Mouse (Mus musculus) left cerebral cortex, postnatal 14 days (tissue): ENCODE data around the gene Ly86. TPM values are rescaled to one million over a fixed set of nuclear protein-coding genes. Genes with fewer than 3 reads are reported as not detected.
A peak's percentile ranks its signal among the peaks of the same experiment; 100 is the strongest.

Source experiments
- DNase-seq, 2 experiments: peaks; one replicate each; pipeline ENCODE4 v3.0.0; 2021 to 2022; ENCODE audit warnings: low spot score in 2 of 2, mixed read lengths in 1 of 2
- intact Hi-C: fragments of 180-260 bp; cut with DNase I; formaldehyde crosslinking; loops from one replicate; pipeline ENCODE4 v1.15.1; 2025
- total RNA-seq, 2 experiments: library from RNA; stranded (reverse); gene quantifications; 2 replicates each; pipeline ENCODE4 v1.2.3; 2021

Ly86 gene
- total RNA-seq, 2 experiments from 2014 or later, result 8.0 to 9.0 TPM

DNA sequence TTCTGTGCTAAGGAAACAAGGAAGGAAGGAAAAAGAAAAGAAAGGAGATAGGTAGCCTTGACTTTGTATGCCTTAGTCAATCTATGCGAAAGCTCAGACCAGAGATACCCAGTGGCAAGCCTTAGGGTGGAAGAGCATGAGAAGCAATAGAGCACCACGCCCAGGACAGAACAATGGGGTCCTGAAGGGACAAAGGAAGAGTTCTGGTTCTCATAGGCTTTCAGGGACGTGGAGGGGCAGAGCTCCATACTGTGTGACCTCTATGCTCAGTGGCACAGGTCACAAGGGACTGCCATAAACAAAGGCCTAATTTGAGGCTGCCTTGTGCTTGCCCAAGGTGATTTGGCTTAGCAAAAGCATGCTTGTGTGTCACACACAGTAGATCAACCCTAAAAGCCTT, 80.4 kb downstream of the Ly86 start:
- intact Hi-C loops, result no loop called here

DNA sequence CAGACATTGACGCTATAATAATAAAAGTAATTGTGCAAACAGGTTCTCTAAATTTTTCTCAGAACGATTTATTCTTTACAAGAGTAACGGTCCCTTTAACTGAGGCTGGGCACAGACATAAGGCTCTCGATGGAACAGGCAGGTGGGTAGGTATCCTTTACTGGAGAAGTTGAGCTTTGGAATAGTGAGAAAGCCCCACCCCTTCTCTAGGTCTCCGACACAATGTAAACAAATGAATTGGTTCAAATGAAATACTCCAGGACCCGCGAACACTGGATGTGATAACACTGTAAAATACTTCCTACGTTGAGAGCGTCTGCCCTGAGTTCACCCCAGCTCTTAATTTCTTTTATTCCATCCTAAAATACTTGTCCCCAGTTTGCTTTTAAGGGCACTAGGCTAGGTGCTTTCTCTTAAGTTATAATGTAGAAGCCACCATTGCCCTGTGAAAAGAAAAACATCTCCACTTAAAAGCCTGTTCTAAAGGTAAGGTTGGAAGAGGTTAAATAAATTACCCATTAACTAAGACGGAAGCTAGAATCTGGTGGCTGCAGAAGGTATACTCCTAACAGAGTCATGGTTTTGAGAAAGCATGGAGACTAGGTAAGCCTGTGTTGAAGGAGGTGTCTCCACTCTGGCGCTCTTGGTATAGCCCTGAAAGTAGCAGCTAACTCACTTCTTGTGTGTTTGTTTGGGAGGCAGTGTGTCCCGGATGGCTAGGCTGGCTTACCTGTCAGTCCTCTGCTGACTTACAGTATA, 81.7 kb downstream of the Ly86 start:
- intact Hi-C loops, result no loop called here
- no peak for DNase-seq

More for the DNA sequence above, 80.4 kb downstream of the Ly86 start:
- DNase-seq, result no peak

DNA sequence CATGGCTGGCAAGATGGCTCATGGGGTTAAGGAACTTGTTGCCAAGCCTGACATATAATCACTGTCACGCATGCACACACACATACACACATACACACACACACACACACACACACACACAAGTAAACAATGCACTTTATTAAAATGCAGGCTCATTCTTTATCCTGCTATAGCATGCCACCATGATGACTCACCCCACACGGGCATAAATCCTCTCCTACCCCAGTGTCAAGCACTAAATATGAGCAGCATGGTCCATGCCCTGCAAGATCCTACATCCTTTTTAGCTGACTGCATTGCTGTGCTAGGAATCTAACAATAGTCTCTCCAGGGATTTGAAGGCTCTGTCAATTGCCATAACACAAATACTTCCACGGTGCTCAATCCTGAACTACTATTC, 83.5 kb downstream of the Ly86 start:
- no peak for DNase-seq
- intact Hi-C loops, result no loop called here

DNA sequence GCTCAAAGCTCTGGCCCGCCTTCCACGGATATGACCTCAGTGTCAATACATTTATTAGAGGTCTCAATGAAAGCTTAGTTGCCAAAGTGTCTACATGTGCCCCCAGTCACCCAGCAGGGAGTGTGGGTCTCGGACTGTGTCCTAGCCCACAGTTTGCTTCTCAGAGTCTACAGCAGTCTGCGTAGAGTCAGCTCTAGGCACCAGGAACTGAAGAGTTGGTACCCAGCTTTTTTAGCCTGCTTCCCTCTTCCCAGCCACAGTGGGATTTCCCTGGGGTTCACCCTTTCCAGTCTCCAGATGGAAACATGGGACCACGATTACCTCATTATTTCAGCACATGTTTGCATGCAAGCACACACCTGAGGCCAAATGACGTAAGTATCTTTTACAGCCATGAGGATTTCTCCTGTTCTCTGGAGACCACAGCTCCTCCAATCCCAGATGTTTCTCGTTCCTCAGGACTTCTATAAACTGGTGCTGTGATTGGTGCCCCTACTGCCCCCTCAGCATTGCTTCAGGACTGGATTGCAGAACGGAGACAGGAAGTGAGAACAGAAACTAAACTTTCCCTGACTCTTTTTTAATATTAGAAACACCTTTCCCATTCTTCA, 84.8 kb downstream of the Ly86 start:
- intact Hi-C loops, result loop anchor here (10.0 kb wide), 1 partner anchor 605 kb away; the partner anchor contains the start of genes Cage1 and Riok1
- no peak for DNase-seq

DNA sequence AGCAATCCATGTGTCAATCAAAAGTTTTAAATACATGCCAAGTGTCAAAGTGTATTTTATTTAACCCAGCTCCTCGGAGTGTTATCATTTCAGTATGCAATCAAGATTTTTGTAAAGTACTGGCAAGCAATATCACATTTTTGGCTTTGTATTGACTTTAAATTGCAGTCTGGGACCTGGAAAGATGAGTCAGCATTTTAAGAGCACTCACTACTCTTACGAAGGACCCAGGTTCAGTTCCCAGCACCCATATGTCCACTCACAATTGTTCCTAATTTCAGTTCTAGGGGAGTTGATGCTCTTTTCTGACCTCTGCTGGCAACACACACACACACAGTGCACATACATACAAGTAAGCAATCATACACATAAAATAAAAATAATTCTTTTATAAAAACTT, 86.7 kb downstream of the Ly86 start:
- no peak for DNase-seq
- intact Hi-C loops, result loop anchor here (10.0 kb wide), 1 partner anchor 603 kb away; the partner anchor contains the start of genes Cage1 and Riok1

DNA sequence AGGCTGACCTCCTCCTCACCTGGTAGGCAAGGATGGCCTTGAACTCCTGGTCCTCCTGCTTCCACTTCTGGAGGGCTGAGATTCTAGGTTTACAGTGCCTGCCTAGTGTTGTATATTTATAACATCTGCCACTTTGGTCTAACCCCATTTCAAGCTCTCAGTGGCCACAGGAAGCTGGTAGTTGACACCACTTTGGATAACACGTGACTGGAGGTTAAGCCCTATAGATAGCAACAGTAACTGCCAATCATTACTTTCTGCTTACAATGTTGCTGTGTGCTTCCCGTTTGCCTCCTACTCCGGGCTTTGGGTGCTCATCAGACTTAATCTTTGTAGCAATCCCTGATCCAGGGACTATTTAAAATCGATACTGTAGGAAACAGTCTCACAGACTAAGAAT, 87.6 kb downstream of the Ly86 start:
- intact Hi-C loops, result loop anchor here (10.0 kb wide), 1 partner anchor 602 kb away; the partner anchor contains the start of genes Cage1 and Riok1
- DNase-seq, result no peak

DNA sequence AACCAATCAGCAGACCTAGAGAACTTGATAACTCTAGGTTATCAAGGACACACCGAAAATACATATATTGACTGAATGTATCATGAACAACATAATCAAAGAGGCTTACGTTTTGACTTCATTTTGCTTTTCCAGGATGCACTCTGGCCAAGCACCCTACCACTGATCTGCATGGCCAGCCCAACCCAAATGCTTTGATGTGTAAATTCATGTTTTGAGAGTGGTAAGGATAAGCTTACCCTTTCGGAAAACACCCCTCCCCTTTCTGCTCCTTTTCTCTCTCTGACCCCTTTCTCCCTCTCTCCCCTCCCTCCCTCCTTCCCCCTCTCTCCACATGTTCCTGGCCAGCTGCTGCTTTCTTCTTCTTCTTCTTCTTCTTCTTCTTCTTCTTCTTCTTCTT, 88.1 kb downstream of the Ly86 start:
- DNase-seq, result no peak
- intact Hi-C loops, result loop anchor here (10.0 kb wide), 1 partner anchor 602 kb away; the partner anchor contains the start of genes Cage1 and Riok1

DNA sequence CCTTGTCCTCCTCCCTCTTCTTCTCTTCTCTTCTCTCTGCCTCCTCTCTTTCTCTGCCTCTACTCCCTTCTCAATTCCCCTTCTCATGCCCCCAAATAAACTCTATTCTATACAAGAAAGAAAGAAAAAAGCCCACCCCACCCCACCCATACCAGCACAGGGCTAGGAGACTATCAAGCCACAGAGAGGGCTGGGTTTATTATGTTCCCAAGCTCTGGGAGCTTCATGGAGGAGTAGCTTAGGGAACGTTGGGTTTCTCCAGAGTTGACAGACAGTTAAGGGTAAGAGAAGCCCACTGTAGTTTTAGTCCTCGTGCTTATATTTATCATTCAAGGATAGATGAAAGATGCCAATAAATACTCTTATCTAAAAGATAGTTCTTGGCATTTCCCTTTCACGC, 88.7 kb downstream of the Ly86 start:
- no peak for DNase-seq
- intact Hi-C loops, result loop anchor here (10.0 kb wide), 1 partner anchor 601 kb away; the partner anchor contains the start of genes Cage1 and Riok1

DNA sequence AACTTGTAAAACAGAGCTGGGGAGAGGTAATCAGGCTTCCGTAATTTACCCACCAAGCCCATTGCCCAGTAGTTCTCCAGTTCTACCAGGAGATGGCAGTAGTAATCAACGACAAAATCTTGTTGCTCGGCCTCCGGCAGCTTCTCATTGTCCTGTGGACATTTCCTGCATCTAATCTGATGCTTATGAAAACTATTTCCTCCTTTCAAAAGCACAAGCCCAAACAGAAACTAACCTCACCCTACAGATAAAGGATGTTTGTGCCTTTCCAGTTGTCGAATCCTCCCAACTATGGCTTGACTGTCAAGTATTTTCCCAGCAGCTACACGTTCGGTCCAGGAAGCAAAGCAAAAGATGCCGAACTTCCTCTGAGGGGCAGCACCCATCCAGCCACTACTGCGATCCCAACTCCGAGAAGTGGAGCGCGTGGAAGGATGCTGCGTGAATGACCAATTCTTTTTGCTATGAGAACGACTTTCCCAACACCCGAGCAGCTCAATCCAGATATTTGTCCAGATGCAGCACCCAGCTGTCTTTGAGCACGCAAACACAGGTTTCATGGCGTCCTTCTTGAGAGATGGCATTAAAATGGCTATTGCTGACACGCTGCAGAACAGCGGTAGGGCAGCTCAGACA, 89.2 kb downstream of the Ly86 start:
- DNase-seq, result peak; percentile 77 to 82
- intact Hi-C loops, result loop anchor here (10.0 kb wide), 1 partner anchor 601 kb away; the partner anchor contains the start of genes Cage1 and Riok1

DNA sequence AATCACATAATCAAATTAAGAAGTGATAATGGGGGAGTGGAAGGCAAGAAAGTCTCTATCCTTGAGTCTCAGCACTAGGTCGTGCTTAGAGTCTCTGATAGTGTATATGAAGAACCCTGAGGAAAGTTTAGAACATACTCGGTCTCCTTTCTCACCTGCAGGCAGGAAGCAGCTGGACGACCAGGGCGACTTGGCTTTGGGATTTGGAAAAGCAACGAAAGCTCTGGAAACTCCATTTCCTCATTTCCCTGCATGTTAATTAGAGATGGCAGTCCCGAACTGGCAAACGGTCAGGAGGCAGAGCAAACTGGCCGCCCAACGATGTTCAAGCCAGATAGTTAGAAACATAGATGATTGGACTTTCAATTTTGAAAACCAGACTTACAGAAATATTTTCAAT, 89.8 kb downstream of the Ly86 start:
- intact Hi-C loops, result loop anchor here (10.0 kb wide), 1 partner anchor 600 kb away; the partner anchor contains the start of genes Cage1 and Riok1
- DNase-seq, result no peak

DNA sequence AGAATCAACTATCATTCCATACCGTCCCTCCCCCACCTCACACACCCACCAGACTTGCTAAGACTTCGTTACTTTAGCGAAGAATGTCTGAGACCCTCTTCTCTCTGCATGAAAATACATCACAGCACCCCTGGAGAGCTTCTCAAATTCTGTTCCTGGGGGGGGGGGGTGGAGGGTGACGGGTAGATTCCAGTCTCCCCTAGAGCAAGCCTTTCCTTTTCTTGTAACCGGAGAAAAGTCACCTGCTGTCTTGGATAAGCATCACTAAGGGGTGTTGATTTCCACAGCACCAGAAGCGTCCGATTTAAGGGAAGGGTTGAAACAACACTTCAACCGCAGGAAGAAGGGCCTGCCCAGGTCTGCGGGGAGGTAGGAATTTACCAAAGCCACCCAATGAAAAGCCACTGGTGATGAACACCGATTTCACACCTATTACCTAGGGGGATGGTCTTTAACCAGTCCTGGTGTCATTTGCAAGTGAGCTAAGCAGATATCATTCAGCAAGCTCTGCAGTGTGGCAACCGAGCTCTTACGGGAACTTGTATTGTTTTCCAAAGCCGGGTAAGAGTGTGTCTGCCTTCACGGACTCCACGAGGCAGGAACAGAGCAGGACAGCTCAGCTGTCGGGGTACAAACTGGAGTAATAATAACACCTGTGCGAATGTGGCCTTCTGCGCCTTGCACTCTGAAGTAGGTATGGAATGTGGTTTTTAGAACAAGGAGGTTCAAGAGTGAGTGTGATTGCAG, 91.4 kb downstream of the Ly86 start:
- intact Hi-C loops, result loop anchor here (10.0 kb wide), 1 partner anchor 598 kb away; the partner anchor contains the start of genes Cage1 and Riok1
- no peak for DNase-seq

DNA sequence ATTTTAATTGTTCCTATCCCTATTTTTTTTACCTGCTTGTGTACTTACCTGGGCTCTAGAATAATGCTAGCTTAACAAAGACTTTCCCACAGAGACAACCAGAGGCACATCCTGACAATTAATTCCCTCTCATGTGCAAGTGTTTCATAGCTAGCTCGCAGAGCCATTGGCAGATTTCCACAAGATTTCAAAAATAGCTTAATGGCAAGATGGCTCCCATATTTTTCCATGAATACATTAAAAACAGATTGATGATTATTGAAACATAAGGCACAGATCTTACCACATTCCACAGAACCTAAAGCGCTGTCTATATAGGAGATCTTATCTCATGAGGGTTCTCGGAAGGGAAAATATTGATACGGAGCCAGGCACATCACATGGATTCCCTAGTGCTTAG, 93.8 kb downstream of the Ly86 start:
- no peak for DNase-seq
- intact Hi-C loops, result loop anchor here (10.0 kb wide), 1 partner anchor 596 kb away; the partner anchor contains the start of genes Cage1 and Riok1

DNA sequence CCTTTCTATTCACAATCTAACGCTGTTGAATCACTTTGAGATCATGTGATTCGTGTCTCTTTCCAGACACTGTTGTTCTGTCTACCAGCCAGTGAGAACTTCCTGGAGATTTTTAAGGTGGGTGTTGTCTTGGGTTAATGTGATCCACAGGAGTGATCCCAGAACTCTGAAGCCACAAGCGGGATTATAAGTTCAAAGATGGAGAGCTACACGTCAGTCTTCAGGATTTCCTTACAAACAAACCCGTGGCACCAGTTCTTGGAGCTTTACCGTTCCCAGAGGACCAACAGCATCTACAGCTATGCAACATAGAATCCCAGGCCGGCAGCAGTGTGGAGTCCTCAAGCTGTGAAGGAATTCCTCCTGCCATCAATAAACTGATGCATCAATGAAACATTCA, 94.5 kb downstream of the Ly86 start:
- no peak for DNase-seq
- intact Hi-C loops, result loop anchor here (10.0 kb wide), 1 partner anchor 595 kb away; the partner anchor contains the start of genes Cage1 and Riok1

DNA sequence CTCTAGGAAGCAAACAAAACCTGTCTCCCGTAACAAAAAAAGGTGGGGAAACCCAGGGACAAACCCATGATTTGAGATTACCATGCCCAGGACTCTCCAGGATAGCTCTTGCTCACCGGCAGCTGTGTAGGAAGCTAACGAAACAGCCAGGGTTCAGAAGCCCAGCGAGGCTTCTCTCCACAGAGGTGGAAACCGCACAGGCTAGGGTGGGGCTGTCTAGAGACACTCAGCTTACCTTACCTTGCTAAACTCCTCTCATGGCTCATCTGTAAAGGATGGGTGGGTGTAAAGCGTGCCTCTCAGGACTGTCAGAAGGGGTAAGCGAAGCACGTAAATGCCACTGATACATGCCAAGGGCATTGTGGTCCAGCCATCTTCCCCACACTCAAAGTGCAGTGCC, 94.9 kb downstream of the Ly86 start:
- intact Hi-C loops, result loop anchor here (10.0 kb wide), 1 partner anchor 595 kb away; the partner anchor contains the start of genes Cage1 and Riok1
- DNase-seq, result no peak

DNA sequence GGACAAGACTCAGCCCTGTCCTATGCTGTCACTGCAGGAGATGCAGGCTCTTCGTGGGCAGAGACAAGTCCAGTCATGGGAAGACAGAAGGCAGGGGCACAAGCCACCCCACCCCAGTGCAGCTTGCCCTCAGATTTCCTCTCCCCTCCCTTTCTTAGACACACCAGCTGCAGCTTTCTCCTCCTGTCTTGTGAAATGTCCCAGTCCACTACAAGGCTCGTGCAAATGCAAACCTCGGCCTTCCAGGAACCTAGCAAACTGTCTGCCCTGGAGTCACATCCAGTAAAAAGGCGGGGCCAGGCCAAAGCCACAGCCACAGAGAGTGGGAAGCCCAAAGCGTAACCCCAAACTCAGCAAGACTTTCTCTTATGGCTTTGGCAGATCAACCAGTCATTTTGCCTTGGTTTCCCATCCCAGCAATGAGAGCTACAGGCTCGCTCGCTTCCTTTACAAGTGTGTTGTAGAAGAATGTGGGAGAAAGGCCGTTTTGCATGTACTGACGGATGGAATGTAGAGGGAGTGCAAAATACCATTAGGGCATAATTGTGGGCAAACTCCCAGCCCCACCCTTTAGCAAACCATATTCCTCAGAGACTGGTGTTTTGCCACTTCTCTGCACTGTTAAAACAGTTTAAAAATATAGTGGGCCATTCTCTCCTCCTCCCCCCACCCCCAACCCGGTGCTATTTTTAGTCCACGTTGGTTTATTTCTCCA, 95.7 kb downstream of the Ly86 start:
- intact Hi-C loops, result no loop called here
- no peak for DNase-seq

DNA sequence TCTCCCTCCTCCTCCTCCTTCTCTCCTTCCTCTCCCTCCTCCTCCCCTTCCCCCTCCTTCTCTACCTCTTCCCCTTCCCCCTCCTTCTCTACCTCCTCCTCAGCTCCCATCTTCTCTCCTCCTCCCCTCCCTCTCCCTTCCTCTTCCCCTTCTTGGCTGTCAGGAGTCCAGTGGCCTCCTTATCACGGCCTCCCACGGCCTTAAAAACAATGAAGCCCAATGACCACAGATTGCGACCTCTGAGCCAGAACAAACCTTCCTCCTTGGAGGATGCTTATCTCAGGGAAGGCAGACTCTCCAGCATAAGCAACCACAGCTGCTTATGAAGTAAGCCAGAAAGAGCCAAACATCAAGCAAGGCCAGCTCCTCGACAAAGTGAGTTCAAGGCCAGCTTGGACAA, 97.0 kb downstream of the Ly86 start:
- no peak for DNase-seq
- intact Hi-C loops, result no loop called here

DNA sequence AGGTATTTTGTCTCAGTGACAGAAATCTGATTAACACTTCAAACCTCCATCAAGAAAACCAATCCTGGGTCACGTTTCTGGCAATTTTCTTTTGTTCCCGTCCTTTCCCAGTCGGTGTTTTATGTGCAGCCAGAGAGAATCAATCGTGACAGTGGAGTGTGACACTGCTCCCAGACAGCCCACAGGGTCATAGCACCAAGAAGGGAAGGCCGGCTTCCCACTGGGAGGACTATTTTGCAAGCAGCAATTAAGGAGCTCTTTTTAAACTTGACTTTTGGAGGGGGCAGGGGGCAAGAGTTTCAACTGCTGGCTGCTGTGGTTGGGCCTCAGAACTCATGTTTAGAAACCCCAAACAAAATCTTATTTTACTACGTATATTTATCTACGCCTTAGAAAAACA, 97.5 kb downstream of the Ly86 start:
- intact Hi-C loops, result no loop called here
- no peak for DNase-seq

DNA sequence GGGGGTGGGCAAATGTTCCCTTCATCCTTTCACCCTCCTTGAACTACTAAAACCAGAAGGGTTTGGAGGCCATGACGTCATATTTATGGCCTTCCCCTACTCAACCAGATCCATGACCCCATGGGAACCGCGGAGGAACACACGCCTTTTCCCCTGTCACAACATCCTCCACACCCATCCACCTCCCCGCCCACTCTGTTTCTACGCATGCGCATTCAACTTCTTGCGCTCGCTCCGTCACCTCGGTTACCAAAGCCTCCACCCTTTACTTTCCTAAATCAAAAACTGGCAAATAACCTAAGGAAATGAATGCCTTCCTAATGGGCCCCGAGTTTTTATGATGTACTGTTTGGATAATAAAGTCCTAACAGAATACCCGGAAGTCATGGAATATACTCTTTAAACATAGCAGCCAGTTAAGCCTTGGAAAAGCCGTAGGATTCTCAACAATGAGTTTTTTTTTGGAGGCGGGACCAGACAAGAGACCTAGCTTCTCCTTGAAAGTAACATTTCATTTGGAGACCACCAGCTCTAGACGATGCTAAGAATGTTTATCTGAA, 101.8 kb downstream of the Ly86 start:
- DNase-seq, result no peak
- intact Hi-C loops, result no loop called here
